Mouse (Mus musculus) E14TG2a.4 (cell line): ENCODE results near the gene Htr2c.

Source experiments
- CTCF ChIP-seq: conservative IDR thresholded peaks from 2 replicates; pipeline ENCODE4 v1.5.1; 2014; ENCODE audit warnings: low read length
- NANOG ChIP-seq: IDR thresholded peaks from 2 replicates; pipeline ENCODE4 v1.6.1; 2014; ENCODE audit warnings: borderline replicate concordance, low read length, mixed read lengths
- POU5F1 ChIP-seq: IDR thresholded peaks from 2 replicates; pipeline ENCODE4 v1.6.1; 2014; ENCODE audit warnings: low read length, borderline replicate concordance

DNA sequence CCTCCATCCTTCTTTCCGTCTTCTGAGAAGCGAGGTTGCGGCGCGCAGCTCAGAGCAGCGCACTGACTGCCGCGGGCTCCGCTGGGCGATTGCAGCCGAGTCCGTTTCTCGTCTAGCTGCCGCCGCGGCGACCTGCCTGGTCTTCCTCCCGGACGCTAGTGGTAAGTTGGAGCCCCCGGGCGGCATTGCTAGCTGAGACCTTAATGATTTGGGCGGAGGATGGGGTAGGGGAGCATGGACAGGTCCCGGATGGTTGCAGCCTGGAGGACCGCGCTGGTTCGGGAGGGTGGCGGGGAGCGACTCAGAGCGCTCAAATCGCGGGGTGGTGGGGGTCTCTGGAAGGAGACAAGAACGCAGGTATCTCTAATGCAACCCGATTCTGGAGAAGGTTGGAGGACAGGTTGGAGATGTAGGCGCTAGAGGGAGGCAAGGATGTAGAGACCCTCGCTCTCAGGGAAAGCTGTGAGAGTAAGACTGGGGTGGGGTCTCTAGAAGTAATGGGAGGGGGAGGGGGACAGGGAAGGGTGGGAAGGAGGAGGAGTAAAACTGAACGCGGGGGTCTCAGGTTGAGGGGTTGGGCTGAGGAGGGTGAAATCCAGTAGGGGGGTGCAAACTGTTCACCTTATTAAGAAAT, 718 bp downstream of the Htr2c start:
- TF ChIP-seq CTCF (no peak), NANOG (no peak), POU5F1 (no peak)
